Mouse (Mus musculus): Measurements from ENCODE around the gene A630023A22Rik.

The A630023A22Rik gene

DNA sequence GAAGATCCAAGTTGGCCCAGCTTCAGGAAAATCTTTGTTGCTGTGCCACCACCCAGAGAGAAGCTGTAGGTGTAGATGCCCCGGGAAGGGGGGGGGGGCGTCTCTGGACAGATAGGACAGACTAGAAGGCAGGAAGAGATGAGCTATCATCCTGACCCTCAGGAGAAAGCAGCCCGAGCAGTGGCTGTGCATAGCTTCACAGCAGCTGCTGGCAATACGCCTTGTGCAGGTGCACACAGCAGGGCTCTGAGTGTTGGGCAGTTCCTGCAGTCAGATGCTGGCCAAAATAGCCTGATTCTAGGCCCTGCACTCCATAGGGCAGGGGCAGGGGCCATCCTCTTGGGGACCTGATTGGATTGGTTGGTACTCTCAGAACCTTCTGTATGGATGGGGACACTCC lies 15.7 kb downstream of the A630023A22Rik start:
- DNase-seq (ENCODE audit: low spot score in 2 of 2): no peak

DNA sequence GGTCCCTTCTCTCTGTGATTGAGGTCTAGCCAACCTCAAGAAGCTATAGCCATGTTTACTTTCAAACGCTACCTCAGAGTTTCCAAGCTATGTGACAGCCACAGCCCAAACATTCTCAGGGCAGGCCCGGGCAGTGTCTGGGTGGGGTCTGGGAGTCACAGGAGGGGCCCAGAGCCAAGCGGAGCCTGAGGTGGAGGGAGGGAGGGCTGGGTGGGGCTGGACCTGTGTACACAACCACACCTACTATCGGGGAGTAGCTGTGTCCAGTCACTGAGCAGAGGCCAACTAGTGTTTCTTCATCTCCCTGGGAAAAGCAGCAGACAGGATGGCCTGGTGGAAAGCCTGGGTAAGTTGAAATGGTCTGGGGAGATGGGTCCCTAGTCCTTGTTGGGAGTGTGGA lies 16.8 kb downstream of the A630023A22Rik start, which contains the start of gene Anxa8:
Anxa8 (plus strand) TSS at position 251 of the 400 bp plus-strand sequence.
- DNase-seq (ENCODE audit: low spot score in 2 of 2): peak in 1 of 2 experiments; percentile 85

DNA sequence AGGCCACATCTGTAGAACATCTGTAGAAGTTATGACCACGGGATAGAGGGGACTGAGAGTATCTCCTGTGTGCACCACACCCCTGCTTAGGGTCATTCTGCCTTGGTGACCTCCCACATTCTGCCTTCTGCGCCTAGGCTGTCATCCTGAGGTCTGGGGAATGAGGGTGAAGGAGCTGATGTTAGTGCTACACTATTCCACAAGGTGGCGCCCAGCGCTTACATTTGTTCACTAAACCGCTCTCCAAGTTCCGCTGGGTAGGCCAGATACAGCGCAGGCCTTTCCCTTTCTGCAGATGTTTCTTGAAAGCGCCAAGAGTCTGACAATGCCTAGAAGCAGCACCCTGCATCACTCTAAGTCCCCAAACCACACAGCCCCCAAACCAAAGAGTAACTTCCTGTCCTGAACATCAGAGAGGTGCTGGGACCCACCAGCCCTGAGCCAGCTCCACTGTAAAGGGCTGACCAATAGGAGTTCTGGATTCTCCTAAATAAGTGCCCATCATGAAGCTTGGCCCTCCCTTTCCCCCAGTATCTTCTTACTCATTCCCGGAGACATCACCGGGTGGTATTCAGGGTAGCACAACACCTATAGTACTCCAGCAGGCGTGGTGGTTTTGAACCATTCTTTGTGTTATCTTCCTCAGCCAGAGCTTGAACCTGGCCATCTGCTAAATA lies 22.1 kb downstream of the A630023A22Rik start:
- peak; percentile 50 to 55 for DNase-seq (ENCODE audit: low spot score in 2 of 2)

- DNase-seq (ENCODE audit: low spot score in 2 of 2): no peak
These were observed 24.3 kb downstream of the A630023A22Rik start for GRCm38 (mm10) chr14:34078293-34078692.

DNA sequence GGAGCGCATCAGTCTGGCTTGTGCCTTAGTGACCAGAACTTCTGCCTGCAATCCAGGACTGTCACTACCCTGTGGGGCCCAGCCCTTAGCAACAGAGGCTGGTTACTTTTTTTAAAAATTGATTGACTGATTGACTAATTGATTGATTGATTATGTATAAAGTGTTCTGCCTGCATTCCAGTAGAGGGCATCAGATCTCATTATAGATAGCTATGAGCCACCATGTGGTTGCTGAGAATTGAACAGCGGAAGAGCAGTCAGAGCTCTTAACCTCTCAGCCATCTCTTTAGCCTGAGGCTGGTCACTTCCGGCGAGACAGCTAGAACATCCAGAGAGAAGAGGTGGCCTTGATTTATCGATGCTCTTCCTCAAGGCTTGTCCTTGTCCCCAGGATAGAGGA lies 25.3 kb downstream of the A630023A22Rik start:
- no peak for DNase-seq (ENCODE audit: low spot score in 2 of 2)

- no peak for DNase-seq (ENCODE audit: low spot score in 2 of 2)
These were observed 27.2 kb downstream of the A630023A22Rik start for GRCm38 (mm10) chr14:34075346-34075745.

- no peak for DNase-seq (ENCODE audit: low spot score in 2 of 2)
These were observed 30.9 kb downstream of the A630023A22Rik start for GRCm38 (mm10) chr14:34071665-34072064.

DNA sequence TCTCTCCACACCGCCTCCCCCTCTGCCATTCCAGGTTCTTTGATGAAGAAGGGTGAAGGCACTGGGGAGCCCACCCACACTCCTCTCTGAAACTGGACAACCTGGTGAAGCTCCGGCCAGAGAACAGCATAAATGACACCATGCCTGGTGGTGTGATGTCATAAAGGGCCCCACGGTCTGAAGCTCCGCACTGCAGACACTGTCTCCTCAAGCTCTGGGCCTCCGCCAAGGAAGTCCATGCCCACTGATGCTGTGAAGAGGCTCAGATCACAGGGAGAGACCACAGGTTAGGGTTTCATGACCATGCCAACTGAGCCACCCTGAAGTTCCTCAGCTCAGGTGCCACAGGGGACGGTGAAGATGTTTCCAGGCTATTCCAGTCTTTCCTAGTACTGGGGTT lies 50.0 kb downstream of the A630023A22Rik start, which contains the start of gene Antxrl:
Antxrl (plus strand) TSS at position 192 of the 400 bp plus-strand sequence.
- DNase-seq (ENCODE audit: low spot score in 2 of 2): no peak

DNA sequence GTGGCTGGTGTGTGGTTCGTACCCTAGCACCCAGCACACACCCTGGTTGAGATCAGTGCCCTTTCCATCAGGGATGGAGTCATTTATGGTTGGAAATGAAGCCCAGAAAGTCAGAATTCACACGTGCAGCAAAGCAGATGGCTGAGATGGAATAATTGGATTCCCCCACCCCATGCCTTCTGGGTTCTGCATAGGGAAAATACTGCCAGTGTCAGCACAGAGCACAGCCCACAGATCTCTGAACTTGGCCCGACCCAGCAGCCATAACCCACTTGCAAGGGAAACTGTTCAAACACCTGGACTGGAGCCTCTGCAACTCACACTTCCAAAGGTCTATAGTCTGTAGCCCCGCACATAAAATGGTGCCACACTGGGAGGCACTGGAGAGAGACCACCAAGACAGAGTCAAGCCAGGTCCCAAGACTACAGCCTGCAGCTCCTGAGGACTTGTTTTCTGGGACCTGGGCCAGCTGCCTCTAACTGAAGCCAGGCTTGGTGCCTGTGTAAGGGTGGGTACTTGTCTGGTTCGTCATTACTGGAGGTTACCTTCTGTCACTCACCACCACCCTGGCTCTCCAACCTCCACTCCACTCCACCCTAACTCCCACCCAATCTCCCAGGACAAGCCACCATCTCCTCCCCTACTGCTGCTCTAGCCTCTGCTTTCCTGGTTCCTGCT lies 52.3 kb downstream of the A630023A22Rik start:
- DNase-seq (ENCODE audit: low spot score in 2 of 2): no peak

DNA sequence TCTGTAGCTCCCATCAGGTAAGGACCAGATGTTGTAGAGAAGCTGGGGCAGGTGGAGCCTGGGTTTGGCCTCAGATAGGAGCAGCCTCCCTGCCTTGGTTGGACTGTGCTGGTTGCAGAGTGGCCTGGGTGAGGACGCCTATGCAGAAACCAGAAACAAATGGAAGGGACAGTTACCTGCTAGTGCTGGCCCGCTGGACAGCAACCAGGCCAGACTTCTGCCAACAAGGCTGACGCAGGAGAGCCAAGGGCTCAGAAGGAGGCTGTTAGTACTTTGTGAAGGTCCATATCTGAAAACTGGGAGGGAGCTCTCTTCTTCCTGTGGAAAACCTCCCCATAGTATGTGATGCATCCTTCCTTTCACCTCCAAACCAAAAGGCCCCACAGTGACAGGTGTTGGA lies 59.2 kb downstream of the A630023A22Rik start:
- DNase-seq (ENCODE audit: low spot score in 2 of 2): no peak

DNA sequence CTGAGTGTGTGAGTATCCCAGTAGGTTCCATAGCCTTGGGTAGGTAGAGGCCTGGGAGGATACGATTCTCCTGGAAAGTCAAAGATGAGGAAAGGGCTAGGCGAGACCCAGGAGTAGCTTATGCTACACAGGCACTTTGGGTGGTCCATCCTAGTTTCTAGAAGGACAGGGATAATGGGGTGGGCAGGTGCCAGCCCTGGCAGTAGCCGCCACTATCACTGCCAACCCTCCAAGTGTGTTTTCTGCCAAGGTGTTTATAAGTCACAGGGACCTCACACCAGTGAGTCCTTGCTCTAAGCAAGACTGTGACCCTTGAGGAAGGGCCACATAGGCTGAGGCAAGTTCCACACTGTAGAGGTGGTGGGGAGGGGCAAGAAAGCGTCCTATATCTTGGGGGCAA lies 61.3 kb downstream of the A630023A22Rik start:
- DNase-seq (ENCODE audit: low spot score in 2 of 2): no peak

GRCm38 (mm10) chr14:34033841-34034610 lies 68.5 kb downstream of the A630023A22Rik start:
- no peak for DNase-seq (ENCODE audit: low spot score in 2 of 2)

DNA sequence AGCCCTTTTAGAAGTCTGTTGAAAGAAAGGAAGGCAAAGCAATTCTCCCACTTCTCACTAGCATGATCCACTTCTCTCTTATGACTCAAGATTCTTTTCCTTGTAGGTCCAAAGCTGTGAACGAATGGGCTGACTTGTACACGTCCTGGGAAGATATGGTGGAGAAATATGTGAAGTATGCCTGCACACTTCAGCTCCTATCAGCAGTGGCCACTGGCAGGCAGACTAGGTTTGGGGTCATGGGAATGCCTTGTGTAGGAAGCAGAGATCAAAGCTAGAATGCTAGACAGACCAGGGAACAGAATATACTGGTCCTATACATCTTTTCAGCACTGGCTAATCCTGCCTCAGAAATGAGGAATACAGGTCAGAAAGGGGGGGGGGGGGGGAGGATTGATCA lies 75.8 kb downstream of the A630023A22Rik start:
- DNase-seq (ENCODE audit: low spot score in 2 of 2): no peak

- DNase-seq (ENCODE audit: low spot score in 2 of 2): no peak
These were observed 85.6 kb downstream of the A630023A22Rik start for GRCm38 (mm10) chr14:34016938-34017337.

DNA sequence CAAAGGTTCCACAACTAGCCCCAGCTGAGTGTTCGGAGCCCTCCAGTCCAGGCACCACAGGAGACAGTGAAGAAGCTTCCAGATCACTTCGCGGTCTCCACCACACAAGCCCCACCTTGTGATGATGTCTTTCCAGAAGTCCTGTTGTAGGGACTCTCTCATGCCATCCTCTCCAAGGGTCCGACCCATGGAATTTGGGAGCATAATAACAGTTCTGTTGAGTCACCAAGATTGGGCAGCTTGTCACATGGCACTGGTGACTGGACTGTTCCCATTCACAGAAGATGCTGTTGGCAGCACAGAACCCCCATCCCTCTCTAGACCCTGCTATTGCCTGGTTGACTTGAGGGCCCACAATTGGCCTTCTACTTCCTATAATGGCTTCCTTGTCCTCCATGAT lies 86.2 kb downstream of the A630023A22Rik start, which contains the start of gene Gm5460:
Gm5460 (plus strand) TSS at position 378 of the 400 bp plus-strand sequence.
- DNase-seq (ENCODE audit: low spot score in 2 of 2): no peak

GRCm38 (mm10) chr14:34015063-34015462 lies 87.5 kb downstream of the A630023A22Rik start, which contains the start of gene Gm30083:
Gm30083 (minus strand) TSS chr14:34015182.
- no peak for DNase-seq (ENCODE audit: low spot score in 2 of 2)

- DNase-seq (ENCODE audit: low spot score in 2 of 2): no peak
These were observed 100.2 kb downstream of the A630023A22Rik start for GRCm38 (mm10) chr14:34002358-34002757.

DNA sequence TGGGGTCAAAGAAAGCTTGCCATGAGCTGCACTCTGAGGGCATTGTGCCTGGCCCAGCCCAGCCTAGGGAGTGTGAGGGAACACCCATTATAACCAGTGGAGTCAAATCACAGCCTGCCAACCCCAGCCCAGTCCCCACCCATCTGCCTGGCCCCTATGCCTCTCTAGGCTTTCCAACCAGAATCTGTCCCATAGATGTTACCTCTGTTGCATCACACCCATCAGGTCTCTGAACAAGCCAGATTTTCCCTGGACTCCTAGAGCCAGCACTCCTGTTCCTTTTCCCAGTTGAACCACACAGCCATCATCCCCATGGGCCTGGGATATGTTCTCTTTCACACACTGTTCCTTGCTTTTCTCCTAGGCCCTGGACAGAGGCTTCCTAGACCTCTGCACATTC lies 101.1 kb downstream of the A630023A22Rik start:
- no peak for DNase-seq (ENCODE audit: low spot score in 2 of 2)

All from urinary bladder, adult 18-20 months (tissue).